Mouse (Mus musculus) heart, adult 8-10 months (tissue): ENCODE measurements around the gene Kcnj14. TPM values are rescaled to one million over a fixed set of nuclear protein-coding genes. Genes with fewer than 3 reads are reported as not detected.

Source experiments
- DNase-seq: peaks from one replicate; pipeline ENCODE4 v3.0.0; 2022; ENCODE audit warnings: low spot score
- total RNA-seq, 4 experiments: library from RNA; stranded (reverse); gene quantifications; 2 replicates each; pipeline ENCODE4 v1.2.4; 2022

Kcnj14 gene
- total RNA-seq, 4 experiments from 2014 or later = 0.87 to 6.1 (median 3.1) TPM

GRCm38 (mm10) chr7:45832428-45832827 lies 7.8 kb upstream of the Kcnj14 start:
- DNase-seq = no peak

DNA sequence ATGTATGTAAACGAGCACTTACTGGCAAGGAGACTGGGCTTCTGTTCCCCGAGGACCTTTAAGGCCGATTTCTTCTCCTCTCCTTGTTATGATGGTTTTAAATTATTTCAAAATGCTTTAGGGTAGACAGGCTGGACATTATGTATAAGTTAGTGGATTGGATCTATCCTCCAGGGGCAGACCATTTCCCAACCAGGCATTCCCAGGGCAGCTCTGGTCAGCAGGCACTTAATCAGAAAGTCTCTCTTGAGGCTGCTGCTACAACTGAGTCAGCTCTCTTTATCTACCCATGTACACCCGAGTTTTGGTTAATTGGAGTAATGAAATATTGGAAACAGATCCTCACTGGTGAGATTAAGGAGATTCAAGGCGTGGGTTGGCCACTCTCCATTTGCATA lies 6.5 kb upstream of the Kcnj14 start:
- DNase-seq = no peak

- peak; percentile 85 for DNase-seq
These were observed 6.0 kb upstream of the Kcnj14 start, which contains the start of gene Grwd1 for GRCm38 (mm10) chr7:45830427-45831127. Grwd1 (minus strand) TSS chr7:45830944.

DNA sequence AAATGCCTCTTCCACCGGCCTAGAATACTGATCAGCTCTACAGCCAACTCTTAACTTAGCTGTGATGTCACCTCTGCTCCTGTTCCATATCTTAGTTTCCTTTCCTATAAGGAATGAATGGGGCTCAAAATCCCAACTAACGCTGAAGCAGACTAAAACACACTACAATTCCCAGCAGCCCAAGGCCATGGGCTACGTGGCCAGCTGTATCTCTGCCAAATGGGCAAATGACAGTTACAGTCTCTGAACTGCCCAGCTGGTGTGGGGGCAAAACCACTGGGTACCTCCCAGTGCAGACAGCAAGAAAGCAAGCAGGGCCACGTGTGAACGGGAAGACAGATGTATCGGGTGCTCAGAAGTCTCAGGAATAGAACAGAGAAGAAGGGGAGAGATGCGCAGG lies 2.0 kb upstream of the Kcnj14 start:
- no peak for DNase-seq

DNA sequence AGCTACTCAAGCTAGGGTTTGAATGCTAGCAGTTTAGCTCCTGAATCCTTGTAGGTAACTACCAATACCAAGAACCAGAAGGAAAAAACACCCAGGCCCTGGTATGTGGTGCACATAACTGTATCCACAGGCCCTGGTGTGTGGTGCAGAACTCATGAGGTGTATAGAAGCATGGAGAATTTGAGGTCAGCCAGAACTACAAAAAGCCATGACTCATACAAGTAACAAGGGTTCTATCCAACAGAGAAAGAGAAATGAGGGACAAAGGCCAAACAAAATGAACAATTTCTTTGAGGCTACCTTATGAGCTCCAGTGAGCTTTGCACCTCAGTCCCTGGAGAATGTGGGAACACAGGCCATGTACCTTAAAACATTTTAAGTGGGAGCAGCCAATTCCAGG lies 3.7 kb downstream of the Kcnj14 start:
- no peak for DNase-seq

DNA sequence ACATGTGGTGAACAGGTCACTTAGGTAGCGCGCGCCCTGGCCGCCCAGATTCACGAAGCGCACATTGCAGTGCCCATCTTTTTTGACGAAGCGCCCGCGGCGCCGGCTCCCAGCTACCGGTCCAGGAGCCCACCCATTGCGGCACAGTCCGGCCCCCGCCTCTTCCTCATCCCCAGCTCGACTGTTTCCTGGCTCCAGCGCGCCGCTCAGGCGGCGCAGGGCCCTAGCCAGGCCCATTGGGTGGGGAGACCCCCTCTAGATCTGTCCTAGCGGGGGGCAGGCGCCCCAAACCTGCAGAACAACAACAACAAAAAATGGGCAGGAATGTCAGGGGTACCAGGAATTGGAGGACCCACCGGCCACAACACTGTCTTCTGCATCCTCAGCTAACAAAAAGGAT lies 4.7 kb downstream of the Kcnj14 start:
- DNase-seq = no peak

- DNase-seq = no peak
These were observed 8.6 kb downstream of the Kcnj14 start for GRCm38 (mm10) chr7:45815984-45816351.

GRCm38 (mm10) chr7:45815323-45815983 lies 9.1 kb downstream of the Kcnj14 start:
- no peak for DNase-seq

DNA sequence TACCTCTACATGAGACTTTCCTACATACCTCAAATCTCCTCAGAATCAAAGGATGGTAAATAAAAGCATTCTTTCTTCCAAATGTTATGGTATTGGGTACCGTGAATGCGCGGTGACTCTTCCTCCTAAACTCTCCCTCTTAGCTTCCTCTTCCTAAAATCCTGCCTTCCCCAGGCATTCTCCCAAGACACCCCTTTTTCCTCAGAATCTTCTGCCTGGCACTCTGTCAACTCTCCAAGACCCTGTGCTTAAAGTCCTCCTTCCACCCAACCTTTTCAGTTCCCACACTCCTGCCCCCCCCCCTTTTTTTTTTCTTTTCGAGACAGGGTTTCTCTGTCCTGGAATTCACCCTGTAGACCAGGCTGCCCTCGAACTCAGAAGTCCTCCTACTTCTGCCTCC lies 9.7 kb downstream of the Kcnj14 start:
- no peak for DNase-seq

DNA sequence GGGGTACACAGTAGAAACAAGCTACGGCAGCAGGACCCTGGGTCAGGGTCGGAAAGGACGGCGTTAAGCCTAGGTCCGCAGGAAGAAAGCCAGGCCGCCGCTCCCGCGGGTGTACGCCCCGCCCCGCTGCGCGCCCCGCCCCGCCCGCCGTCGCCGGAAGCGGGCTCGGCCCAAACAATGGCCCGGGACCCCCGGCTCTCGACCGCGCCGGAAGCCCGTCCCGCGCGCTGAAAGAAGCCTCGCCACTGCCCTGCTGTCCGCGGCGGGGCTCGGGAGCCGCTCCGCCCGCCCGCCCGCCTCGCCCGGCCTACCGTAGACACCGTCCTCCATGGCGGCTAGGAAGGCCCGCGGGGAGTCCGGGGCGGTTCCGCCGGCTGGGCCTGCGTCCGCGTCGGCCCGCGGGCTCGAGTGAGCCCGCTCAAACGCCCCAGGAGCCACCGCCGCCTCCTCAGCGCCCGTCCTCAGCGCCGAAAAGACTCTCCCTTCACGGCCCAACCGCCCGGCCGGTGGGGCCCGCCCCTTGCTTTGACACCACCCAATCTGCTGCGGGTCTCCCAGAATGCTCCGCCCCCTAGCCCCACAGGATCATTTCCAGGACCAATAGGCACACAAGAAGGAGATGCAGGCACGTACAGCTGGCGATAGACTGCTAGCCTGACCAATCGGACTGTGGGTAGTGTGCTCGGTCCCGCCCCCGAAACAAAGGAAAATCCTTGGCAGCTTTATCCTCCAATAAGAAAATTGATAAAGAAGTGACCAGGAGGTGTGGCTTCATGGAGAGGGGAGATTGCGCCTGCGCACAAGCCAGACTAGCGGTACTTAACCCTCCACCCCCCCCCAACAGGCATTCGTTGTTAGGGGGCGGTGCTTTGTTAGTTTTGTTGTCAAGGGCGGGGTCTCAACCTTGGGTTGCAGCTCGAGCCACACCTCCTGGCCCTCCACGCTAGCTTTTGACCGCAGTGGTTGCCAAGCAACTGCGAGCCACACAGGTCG lies 10.5 kb downstream of the Kcnj14 start, which contains the start of gene Cyth2:
TSS of gene Cyth2 (minus strand) at position 795 of the 993 bp plus-strand sequence.
- peak; percentile 99 for DNase-seq

DNA sequence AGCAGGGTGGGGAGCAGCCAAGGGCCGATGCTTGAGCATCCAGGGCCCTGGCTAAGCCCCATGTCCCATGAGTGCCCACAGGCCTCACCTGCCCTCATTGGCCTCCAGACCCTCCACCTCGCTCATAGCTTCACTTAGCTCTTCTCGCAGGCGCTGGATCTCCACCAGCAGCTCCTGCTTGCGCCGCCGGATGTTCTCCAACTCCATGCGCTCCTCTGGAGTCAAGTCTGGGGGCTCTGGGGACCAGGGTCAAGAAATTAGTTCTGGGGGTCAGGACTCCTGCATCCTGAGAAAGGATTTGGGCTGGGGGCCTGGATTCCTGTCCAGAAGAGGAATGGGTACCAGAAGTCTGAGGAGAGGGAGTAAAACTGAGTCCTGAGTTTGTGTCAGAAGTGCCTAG lies 11.7 kb downstream of the Kcnj14 start:
- DNase-seq = no peak

DNA sequence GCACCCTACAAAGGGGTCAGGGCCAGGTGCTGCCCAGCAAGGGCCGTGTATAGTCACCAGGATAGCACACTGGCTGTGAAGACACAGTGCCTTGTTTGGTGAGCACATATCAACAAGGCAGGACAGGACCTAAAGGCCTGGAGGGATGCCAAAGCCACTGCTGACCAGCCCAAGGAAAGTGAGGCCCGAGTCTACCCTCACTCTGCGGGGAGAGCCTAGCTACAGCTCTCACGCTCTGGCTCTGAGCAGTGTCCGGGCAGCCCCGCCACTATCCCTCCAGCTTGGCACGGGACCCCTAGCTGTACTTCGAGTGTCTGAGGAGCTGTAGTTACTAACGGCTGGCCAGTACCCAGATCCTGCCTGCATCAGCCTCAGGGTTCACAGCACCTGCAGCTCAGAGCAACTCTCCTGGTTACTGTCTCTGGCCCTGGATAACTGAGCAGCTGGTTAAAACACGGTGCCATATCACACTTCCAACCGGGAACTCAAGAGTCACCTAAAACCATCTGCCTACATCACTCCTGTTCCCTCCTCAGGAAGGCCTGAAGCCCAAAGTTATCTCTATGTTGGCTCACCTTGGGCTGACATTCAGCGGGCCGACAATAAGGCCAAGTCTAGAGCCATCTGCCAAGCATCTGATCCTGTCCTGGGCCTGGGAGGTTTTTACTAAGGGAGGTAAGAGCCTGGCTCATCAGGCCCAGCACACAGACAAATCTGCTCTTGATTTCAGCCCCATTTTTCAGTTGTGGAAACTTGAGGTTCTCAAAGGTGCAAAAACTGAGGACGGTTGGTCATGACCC lies 15.1 kb downstream of the Kcnj14 start:
- DNase-seq = no peak

DNA sequence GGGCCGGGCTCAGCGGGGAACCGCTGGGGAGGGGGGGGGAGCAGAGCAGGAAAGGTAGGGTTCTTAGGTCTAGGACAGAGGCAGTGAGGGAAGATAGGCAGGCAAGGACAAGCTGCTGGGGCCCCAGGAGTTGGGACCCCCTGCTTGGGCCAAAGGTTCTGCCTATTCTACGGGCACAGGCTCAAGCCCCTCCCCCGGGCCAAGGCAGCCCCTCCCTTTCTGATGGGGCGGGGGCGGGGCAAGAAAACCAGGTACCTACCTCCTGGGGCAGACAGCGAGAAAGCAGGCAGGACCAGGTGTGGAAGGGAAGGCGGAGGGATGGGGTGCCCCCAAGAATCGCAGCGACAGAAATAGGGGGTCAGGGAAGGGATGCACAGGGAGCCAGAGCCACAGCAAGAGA lies 16.1 kb downstream of the Kcnj14 start:
- no peak for DNase-seq

DNA sequence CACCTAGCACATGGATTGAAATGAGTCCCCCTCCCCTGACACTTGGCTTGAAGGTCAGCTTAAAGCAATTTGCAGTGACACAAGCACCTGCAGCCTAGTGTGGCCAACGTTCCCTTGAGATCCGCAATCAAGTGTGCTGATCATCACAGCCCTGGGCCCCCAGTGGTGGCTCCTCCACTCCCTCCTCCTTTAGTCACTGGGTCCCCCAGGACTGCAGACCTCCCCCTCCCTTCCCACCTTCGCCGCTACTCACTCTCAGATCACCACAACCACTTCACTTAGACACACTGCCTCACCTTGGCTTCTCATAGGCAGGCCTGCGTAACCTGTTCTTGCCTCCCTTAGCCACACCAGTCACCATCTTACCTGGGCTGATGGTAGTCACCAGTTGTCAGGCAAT lies 18.6 kb downstream of the Kcnj14 start:
- DNase-seq = no peak

GRCm38 (mm10) chr7:45802551-45802950 lies 22.0 kb downstream of the Kcnj14 start:
- DNase-seq = no peak

DNA sequence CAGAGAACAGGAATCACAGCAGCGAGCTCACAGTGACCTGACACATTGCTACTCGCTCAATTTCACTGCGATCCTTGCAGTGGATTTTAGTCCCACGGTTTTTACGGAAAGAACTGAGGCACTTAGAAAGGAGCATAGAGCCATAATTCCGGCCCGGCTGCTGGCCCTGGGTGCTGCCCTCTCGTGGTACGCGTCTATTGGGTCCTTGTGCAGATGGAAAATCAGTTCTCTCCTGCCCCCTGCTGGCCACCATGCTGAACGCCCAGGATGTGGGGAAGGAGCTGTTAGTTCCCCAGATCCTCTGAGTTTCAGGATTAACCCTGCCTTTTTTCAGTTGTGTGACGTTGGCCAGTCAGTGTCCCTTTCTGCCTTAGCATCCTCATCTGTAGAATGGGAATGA lies 23.2 kb downstream of the Kcnj14 start:
- DNase-seq = peak; percentile 89

DNA sequence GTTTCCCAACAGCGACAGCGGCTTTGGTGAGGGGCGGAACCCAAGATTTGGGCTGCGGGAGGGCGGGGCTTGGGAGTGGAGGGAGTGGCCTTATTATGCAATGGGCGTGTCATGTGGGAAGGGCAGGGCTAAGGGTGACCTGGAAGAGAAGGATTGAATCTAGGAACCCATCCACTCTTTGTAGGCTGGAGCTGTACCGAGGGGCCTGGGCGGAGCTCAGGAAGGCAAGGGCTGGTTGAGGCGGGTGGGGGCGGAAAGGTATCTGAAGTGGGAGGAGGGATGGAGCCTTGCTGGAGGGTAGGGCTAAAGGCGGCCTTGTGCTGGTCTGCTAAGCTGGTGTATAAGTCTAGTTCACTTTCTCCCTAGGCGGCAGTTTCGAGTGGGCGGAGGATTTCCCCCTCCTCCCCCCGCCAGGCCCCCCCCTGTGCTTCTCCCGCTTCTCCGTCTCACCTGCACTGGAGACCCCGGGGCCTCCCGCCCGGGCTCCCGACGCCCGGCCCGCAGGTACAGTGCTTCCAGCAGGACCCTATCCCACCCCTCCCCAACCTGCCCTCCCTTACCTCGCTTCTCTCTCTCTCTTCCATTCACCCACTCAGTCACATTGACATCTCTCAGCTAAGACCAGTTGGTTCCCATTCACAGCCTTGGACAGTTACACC lies 23.9 kb downstream of the Kcnj14 start:
- no peak for DNase-seq

DNA sequence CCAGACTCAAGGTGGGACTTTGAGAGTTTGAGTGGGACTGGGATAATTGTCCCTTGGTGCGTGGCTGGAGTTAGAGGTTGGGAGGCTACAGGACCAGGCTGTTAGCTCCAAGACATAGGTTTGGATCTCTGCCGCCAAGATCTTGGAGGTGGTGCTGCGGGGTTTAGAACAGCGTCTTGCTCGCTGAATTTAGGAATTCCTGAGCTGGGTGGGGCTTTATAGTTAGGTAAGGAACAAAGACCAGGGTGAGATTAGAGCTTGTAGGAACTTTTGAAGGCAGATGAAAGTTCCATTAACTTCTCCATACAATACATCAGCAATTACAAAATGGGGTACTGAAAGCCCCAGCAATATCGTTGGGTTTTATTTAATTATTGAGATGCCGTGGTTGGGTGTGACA lies 24.6 kb downstream of the Kcnj14 start:
- DNase-seq = no peak

DNA sequence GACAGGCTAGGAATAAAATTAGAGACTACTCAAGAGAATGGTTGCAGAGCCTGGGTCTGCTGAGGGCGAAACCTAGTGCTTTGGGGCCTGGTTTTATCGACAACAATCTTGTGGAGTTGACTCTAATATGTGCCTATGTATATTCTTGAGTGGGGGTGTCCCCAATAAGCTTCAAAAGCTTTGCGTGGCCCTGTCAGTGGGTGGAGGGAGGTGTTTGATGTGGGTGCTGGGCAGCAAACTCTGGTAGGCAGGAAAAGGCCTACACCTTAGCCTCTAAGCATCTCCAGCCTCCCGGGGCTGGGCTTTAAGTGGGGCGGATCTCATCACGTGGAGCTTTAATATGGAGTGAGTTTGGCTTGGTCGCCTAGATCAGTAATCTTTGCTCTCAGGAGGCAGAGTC lies 25.7 kb downstream of the Kcnj14 start:
- DNase-seq = no peak

DNA sequence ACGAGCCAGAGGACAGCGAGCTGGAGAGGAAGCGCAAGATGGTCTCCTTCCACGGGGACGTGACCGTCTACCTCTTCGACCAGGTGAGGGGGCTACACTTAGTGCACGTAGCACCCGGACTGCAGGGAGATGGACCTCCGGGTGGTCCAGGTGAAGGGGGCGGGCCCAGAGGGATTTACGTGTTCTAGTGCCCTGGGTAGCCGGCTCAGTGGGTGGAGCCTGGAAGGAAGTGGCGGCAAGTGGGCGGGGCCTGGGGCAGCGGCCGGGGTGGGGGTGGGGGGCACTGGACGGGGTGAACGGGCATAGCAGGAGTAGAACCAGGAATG lies 26.1 kb downstream of the Kcnj14 start:
- DNase-seq = no peak
